Mouse (Mus musculus) cerebral cortex, adult 2 months (tissue): ENCODE measurements around the gene Chd3.

Experiments used
- WGBS: fragments of 180-500 bp; shearing (Covaris S2); methylation state at CpG from one replicate; pipeline ENCODE4 v1.1.7; 2018; 5-methylcytosine and 5-hydroxymethylcytosine counted together

The Chd3 gene

DNA sequence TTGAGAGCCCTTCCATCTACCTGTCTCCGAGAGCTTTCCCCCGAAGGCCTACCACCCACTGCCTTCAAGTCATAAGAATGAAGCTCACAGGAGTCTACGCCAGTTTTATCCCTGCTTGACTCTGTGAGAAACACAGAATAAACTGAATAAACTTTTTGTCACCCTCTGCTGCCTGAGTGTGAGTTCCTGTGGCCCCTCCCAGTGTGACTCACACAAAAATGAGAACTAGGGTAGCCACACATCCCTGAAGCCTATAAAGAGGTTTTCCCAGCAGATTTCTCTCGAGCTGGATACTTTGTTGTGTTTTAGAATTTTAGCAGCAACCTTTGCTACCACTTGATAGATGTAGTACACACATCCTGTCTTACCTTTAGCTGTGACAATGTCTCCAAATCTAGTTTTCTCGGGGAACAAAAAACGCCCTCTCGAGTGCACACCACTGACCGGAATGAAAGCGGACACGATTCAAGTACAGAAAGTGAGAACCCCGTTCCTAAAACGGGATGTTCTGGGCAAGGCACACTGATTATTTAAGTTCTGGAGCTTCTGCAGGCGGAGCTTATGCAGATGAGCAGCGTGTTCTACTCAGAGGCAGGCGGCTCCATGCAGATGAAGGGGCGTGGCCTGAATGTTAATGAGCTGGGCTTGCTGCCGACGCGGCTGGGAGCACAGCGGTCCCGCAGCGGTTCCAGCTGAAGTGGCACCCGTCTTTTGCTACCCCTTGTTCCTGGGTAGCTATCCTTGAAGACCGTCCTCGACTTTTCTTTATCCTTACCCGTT is 43.4 kb downstream of the Chd3 start, which contains the start of gene Kcnab3:
Kcnab3 (plus strand) TSS at position 631 of the 780 bp plus-strand sequence.
- WGBS, result 8% methylated on average over 26 of the region's 26 CpGs

DNA sequence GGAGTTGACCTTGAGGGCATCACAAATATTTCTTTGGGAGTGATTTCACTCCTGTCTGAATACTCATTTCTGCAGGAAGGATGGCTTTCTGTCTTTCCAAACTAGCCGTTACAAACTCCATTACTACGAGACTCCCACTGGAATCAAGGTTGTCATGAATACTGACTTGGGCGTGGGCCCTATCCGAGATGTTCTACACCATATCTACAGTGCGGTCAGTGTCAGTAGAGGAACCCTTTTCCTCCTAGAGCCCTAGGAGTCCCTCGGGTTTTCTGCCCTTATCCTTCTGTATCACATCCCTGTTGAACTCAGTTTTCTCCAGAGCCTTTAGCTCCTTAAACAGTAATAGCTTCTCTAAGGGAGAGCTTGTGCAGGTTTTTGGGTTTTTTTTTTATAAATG is 44.5 kb downstream of the Chd3 start:
- 67% methylated on average over 6 of the region's 6 CpGs for WGBS

DNA sequence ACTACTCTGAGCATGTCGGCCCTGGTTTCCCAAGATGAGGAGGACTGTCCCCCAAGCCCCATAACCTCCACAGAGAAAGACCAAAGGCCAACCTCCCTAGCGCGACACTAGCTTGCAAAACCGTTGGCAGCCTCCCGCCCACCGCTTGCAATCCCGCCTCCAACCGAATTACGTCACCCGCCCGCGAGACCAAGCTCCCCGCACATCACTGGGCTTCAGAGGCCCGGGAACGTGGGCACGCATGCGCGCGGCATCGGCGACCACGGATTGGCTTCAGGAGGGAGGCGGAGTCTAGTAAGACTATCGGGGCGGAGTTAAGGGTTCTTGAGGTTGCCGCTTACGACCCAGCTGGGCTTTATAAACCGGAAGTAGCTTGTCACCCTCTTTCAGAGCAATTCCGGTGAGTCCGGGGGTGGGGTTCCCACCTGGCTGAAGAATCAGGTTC is 45.5 kb downstream of the Chd3 start, which contains the start of the genes Cntrob and Trappc1:
Cntrob (minus strand) TSS at position 109 of the 445 bp plus-strand sequence.
Trappc1 (plus strand) TSS at position 314 of the 445 bp plus-strand sequence.
- under 1% methylated on average over 30 of the region's 30 CpGs for WGBS

GRCm38 (mm10) chr11:69322693-69323471 is 46.3 kb downstream of the Chd3 start:
- 13% methylated on average over 18 of the region's 18 CpGs for WGBS

DNA sequence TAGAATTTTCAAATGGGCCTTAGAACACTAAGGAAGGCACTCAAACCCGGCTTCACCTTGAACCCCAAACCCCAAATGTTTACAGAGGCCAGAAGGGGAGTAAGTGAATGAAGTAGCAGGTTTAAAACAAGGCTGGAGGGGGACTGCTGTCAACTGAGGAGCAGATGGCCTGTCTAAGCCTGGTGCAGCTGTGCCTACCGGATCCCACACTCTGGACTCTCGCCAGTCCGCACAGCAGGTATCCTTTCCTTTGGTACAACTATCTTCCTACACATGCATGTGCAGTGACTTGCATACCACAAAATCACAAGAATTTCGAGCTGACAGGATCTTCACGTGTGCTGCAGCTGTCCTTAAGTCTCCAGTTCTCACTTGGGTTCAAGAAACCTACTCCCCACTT is 47.2 kb downstream of the Chd3 start:
- 42% methylated on average over 6 of the region's 6 CpGs for WGBS

DNA sequence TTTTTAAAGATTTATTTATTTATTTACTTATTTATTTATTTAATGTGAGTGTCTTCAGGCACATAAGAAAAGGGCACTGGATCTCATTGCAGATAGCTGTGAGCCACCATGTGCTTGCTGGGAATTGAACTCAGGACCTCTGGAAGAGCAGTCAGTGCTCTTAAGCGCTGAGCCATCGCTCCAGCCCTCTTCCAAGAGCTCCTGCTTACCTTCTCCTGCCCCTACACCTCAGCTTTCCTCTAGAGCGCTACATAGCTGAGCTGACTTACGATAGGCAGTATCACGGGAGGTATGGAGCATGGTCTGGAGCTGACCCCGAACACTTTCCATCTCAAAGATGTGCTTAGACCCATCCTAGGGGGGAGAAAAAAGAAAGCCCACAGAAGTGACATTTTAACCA is 47.6 kb downstream of the Chd3 start:
- WGBS, result 97% methylated on average over 6 of the region's 6 CpGs

DNA sequence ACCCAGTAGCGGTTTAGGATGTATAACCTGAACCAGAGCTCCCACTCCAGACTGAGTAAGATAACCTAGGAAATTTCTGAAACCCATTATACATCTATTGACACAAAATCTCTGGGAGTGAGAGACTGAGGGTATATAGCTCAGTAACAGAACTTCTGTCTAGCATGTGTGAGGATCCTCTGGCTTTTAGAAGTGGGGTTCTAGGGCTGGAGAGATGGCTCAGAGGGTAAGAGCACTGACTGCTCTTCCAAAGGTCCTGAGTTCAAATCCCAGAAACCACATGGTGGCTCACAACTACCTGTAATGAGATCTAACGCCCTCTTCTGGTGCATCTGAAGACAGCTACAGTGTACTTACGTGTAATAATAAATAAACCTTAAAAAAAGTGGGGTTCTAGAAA is 51.2 kb downstream of the Chd3 start:
- WGBS, result 91% methylated on average over 3 of the region's 3 CpGs

GRCm38 (mm10) chr11:69316361-69316760 is 52.8 kb downstream of the Chd3 start:
- WGBS, result over 99% methylated on average over 6 of the region's 6 CpGs

- 88% methylated on average over 7 of the region's 7 CpGs for WGBS
Measured at GRCm38 (mm10) chr11:69311266-69311665, 57.9 kb downstream of the Chd3 start.

- 93% methylated on average over 2 of the region's 2 CpGs for WGBS
Measured at GRCm38 (mm10) chr11:69306039-69306438, 63.2 kb downstream of the Chd3 start.

DNA sequence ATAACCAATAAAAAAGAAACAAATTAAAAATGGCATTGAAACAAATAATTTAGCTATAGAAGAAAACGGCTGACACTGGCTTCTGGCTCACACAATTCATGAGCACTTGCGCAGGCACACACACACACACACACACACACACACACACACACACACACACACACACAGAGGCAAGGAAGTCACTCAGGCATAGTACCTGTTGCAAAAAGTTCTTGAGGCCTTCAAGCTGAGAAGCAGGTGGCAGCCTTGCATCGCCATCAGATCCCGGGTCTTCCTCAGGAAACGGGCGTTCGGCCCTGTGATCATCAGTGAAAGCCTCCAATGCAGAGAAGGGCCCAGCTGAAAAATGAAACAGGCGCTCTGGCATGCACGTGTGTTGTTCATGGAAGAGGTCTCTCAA is 63.9 kb downstream of the Chd3 start:
- 90% methylated on average over 9 of the region's 9 CpGs for WGBS

- WGBS, result 78% methylated on average over 7 of the region's 7 CpGs
Measured at GRCm38 (mm10) chr11:69302817-69303216, 66.4 kb downstream of the Chd3 start.

- WGBS, result 73% methylated on average over 7 of the region's 7 CpGs
Measured at GRCm38 (mm10) chr11:69298231-69298630, 71.0 kb downstream of the Chd3 start.

DNA sequence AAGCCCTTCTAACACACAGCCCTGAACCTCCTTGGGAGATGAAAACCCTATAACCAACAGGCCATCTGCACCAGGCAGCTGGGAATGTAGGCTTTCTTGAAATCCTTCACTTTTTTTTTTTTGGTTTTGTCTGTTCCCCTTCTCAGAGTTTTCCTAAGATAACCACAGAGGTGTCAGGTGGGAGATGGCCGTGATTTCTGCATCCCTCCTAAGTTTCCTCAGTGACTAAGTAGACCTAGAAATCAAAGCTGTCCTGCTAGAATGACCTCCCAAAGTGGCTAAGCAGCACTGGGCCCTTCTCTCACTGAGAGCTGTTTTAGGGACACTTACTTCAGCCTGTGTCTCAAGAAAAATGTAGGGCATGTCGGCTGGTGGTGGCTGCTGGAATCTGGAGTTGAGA is 71.4 kb downstream of the Chd3 start:
- WGBS, result 60% methylated on average over 2 of the region's 2 CpGs

DNA sequence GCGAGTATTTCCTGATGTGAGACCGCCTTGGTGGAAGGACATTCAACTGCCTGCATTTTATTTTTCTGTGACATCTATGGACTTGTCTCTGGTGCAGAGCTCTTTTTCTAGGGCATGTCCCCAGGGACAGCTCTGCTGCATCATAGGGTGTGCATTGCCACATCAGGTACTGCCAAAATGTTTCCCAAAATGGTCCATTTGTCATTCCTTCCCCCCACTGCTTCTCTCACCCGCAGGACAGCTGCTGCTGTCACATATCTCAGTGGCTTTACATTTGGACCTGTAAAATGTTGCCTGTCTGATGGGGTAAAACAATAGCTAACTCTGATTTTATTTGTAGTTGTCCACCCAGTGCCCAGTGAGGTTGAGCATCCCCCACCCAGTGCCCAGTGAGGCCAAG is 73.9 kb downstream of the Chd3 start:
- WGBS, result 81% methylated on average over 3 of the region's 3 CpGs
